Mouse (Mus musculus) myocyte (in vitro differentiated cells): ENCODE data around the gene Gtpbp8.

ENCODE experiments used
- CEBPB ChIP-seq: IDR thresholded peaks from 2 replicates; pipeline ENCODE4 v1.6.1; 2011; ENCODE audit warnings: mild to moderate bottlenecking, moderate library complexity; ENCODE audit not compliant: poor library complexity, insufficient read depth, severe bottlenecking
- E2F4 ChIP-seq: IDR thresholded peaks from one replicate; pipeline ENCODE4 v1.6.1; 2011; ENCODE audit warnings: mild to moderate bottlenecking, control low read depth, moderate library complexity; ENCODE audit not compliant: insufficient read depth
- MAX ChIP-seq: IDR thresholded peaks from one replicate; pipeline ENCODE4 v1.6.1; 2011; ENCODE audit warnings: low read depth, mild to moderate bottlenecking, control low read depth
- MYOD1 ChIP-seq, 3 experiments: IDR thresholded peaks; one replicate each; pipeline ENCODE4 v1.6.1; 2011; ENCODE audit warnings: control low read depth in 2 of 3, low read depth in 2 of 3, mild to moderate bottlenecking in 2 of 3, moderate library complexity in 1 of 3; ENCODE audit not compliant: insufficient read length in 2 of 3, control insufficient read depth in 1 of 3
- MYOG ChIP-seq, 3 experiments: IDR thresholded peaks; one replicate each; pipeline ENCODE4 v1.6.1; 2011; ENCODE audit warnings: control low read depth in 2 of 3, low read depth in 2 of 3, mild to moderate bottlenecking in 2 of 3; ENCODE audit not compliant: insufficient read length in 2 of 3, control insufficient read depth in 1 of 3, insufficient read depth in 1 of 3
- POLR2A ChIP-seq: IDR thresholded peaks from one replicate; pipeline ENCODE4 v1.6.1; 2011; ENCODE audit warnings: low read depth, mild to moderate bottlenecking, control low read depth, moderate library complexity; ENCODE audit not compliant: insufficient read length
- POLR2AphosphoS2 ChIP-seq: IDR thresholded peaks from one replicate; pipeline ENCODE4 v1.6.1; 2011; ENCODE audit warnings: low read depth, control low read depth; ENCODE audit not compliant: insufficient read length
- REST ChIP-seq: IDR thresholded peaks from one replicate; pipeline ENCODE4 v1.6.1; 2011; ENCODE audit warnings: mild to moderate bottlenecking, control low read depth, moderate library complexity; ENCODE audit not compliant: insufficient read depth, insufficient read length
- SRF ChIP-seq: IDR thresholded peaks from one replicate; pipeline ENCODE4 v1.6.1; 2011; ENCODE audit warnings: low read depth; ENCODE audit not compliant: control insufficient read depth, insufficient read length
- TCF12 ChIP-seq: IDR thresholded peaks from one replicate; pipeline ENCODE4 v1.6.1; 2011; ENCODE audit warnings: mild to moderate bottlenecking, control low read depth; ENCODE audit not compliant: poor library complexity, insufficient read depth, severe bottlenecking
- TCF3 ChIP-seq: IDR thresholded peaks from one replicate; pipeline ENCODE4 v1.6.1; 2011; ENCODE audit warnings: low read depth, control low read depth; ENCODE audit not compliant: insufficient read length
- USF1 ChIP-seq: IDR thresholded peaks from one replicate; pipeline ENCODE4 v1.6.1; 2011; ENCODE audit warnings: low read depth, mild to moderate bottlenecking, control low read depth, moderate library complexity

GRCm38 (mm10) chr16:44702272-44702671 is 43.9 kb downstream of the Gtpbp8 start:
- TF ChIP-seq POLR2A (no peak), REST (no peak), POLR2AphosphoS2 (no peak), USF1 (no peak), E2F4 (no peak), TCF3 (no peak), CEBPB (no peak), TCF12 (no peak), MYOD1 (IDR thresholded peaks at IDR 0.05; ENCODE audit: control insufficient read depth in 1 of 3, insufficient read length in 2 of 3, low read depth in 2 of 3) (no peak), MAX (no peak), MYOG (IDR thresholded peaks at IDR 0.05; ENCODE audit: control insufficient read depth in 1 of 3, insufficient read depth in 1 of 3, insufficient read length in 2 of 3, low read depth in 2 of 3) (no peak), SRF (no peak)
